Mouse (Mus musculus): ENCODE measurements around the gene Acta1.

Acta1 gene

DNA sequence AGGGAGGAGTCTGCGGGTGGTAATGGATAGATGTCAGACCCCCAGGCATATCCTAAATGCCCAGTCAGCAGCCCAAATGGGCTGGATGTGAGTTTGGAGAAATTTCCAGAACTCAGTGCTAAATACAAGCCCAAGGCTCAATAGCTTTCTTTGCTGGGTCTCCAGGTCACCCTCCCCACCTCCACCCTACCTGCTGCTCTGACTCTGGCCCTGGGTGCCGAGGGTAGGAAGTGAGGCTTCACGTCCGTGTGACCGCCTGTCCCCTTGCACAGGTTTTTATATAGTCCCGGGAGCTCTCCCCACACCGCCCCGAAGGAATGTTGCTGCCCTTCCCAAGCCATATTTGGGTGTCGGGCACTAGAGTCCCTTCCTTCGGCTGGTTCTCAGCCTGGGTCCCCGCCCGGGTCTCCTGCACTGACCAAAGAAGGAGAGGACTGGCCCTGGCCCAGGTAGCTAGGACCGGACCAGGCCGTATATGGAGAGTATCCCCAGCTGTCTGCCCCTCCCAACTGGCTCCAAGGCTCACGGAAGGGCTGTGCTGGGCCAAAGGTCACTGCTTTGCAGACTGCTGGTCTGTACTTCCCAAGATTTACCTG is at the start of gene Acta1:
Gene Acta1, minus strand, starts transcription at position 250 of the 596 bp plus-strand sequence.
- DNase-seq, result no peak

DNA sequence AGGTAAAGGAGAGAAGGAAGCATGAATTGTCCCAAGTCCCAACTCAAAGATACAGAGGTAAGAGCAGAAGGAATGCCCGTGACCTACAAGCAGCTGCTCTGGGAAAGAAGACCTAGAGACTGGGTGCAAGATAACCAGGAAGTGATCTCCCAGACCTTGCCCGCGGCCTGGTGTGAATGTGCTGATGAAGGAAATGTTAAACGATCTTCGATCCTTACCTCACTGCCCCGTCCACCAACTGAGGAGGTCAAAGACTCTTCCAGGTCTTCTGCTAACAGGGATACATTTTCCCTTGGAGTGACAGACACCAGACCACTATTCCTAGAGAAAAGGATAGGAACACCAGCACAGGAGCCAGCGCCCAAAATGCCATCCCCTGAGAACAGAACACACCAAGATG is 34.5 kb upstream of the Acta1 start:
- DNase-seq, result no peak

DNA sequence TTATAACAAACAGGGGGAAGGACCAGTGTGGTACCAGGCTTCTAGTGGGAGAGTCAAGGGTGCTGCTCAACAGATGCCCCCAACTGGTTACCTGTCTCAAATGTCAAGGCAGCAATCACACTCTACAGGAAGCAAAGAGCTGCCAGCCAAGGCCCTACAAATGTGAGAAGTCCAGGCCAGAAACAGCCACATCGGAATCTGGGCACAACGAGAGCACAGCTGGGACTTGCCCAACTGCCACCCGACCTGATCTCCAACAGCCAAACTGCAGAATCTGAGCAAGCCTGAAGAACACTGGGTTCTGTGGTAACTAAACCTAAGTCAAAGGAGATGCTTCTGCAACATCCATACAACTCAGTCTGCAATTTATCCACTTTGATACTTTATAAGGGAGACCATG is 31.1 kb upstream of the Acta1 start:
- DNase-seq, result no peak

DNA sequence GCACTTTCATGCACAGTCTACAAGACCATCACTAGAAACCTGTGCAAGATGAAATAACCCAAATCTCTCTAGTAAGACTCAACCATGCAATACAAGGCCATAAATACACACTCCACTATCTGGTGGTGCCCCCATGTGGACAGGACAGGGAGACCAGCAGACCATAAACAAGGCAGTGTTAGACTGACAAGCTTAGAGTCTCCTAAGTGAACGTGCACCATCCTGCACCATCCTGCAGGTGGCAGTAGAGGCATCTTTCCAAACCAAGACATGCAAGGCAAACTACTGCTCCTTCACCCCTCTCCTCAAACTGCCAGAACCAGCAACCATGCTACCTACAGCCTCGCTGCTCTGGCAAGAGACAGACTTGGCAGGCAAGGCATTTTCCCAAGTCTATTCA is 30.2 kb upstream of the Acta1 start:
- peak; percentile 78 to 88 for DNase-seq

DNA sequence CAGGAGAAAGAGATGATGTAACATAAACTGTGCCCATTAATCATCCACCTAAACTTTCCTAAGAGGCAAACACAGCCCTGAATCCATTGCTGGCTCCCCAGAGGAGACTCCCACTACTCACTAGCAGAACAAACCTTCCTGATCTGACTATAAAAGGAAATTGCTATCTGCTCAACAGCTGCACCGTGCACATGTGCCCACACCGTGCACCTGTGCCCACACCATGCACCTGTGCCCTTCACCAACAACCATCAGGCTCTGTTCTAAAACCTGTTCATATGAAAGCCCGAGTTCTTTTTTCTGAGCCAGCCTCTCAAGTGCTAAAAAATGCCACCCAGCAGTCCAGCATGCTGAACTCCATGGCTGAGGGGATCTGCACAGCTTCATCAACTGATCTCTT is 20.1 kb upstream of the Acta1 start:
- no peak for DNase-seq

DNA sequence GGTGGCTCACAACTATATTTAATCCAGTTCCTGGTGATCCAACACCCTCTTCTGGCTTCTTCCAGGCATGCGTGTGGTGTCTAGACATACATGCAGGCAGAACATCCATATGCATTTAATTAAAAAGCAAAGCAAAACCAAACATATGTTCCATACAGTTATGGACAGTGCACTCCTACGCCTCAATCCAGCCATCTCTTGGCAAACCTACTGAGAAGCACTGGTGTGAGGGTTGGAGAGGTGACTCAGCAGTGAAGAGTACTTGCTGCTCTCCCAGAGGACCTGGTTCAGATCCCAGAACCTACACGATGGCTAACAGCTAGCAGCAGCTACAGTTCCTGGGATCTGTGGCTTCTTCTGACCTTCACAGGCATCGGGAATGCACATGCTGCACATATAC is 17.7 kb upstream of the Acta1 start:
- DNase-seq, result no peak

DNA sequence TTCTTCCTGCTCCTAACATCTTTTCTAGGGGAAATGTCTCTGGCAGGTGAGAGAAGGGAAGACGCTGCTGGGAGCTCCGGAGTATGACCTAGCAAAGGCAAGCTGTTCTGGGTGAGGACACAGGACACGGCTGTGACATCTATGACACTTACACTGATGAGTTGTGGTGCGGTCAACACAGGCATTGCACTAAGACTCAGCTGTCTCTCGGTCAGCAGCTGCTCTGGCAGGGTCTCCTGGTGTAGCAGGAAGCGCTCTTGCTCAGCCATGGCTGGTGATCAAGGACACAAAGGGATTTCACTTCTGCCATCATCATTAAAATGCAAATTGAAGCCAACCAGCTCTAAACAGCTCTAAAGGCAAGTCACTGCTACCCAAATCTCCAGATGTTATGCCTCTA is 13.1 kb upstream of the Acta1 start:
- DNase-seq, result no peak

DNA sequence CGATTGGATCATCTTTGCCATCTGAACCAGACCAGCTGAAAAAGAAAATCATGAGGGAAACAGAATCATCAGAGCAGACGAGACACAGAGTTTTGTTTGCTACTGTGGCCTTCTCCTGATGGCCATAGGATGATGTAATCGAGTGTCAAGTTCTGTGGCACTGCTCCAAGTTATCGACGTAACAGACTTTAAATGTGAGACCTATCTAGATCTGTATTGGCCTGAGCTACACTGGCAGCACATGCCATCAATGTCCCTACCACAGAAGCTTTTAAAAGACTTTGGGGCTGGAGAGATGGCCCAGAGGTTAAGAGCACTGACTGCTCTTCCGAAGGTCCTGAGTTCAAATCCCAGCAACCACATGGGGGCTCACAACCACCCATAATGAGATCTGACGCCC is 8.1 kb upstream of the Acta1 start:
- DNase-seq, result no peak

DNA sequence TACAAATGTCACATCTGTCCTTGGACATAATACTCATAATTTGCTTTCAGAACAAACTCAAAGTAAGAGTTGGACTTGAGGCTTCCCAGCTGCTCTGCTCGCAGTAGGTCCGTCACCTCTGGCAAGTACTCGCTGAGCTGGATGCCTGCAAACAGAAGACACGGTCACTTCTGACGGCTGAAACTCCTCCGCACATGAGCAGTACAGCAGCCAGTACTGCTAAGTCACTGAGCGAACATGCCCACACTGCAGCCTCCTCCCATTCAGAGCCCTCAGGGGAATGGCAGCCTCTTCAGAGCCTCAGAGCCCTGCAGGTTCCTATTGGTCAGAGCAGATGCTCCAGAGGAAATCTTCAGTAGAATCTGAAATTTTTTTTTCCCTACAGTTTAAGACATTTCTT is 4.8 kb upstream of the Acta1 start:
- DNase-seq, result no peak

DNA sequence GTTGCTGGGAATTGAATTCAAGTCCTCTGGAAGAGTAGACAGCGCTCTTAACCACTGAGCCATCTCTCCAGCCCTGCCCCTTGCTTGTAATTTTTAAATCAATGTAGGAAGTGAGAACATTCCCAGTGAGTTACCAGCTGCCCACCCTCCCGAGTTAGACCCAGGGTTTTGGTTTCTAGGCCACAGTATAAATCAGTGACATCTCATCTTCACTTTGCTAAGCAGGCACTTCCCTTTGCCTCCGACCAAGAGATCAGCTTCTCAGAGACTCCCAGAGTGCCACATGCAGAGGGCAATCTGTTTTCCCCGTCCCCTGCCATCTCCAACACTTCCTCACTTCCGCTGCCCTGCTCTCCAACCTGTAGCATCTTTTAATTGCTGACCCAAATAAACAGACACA is 4.0 kb upstream of the Acta1 start:
- no peak for DNase-seq

DNA sequence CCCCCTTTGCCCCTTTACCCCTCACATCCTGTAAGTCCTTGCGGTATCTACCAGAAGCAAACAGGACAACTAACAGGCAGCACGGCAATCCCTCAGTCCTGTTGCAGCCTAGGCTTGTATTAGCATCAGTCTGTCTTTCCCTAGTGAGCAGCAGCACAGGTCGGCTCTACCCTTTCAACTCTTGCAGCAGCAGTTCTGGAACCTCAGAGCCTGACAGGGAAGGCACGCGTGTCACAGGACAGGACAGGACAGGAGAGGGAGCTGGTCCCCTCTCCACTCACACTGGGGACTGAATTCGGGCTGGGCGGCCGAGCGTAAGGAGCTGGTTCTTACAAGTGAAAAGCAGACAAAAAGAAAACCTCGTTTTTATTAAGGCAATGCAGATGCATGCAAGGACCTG is 2.2 kb upstream of the Acta1 start:
- DNase-seq, result no peak

DNA sequence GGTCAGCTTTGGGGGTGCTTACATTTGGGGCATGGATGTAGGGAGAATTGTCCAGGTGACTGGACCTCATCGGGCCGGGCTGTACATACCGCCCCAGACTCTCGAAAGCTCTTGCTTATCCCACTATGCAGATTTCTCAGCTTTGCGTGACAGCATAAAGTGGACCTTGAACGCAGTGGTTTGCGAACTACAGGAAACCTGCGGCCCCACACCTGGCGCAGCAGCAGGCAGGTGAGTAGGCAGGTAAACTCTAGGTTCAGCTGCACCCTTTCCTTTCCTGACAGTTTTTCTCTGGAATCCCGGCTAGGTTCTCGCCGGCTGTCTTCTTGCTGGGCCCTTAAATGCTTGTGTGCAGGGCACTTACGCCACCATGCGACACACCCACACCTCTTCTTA is 1.8 kb upstream of the Acta1 start:
- DNase-seq, result no peak

DNA sequence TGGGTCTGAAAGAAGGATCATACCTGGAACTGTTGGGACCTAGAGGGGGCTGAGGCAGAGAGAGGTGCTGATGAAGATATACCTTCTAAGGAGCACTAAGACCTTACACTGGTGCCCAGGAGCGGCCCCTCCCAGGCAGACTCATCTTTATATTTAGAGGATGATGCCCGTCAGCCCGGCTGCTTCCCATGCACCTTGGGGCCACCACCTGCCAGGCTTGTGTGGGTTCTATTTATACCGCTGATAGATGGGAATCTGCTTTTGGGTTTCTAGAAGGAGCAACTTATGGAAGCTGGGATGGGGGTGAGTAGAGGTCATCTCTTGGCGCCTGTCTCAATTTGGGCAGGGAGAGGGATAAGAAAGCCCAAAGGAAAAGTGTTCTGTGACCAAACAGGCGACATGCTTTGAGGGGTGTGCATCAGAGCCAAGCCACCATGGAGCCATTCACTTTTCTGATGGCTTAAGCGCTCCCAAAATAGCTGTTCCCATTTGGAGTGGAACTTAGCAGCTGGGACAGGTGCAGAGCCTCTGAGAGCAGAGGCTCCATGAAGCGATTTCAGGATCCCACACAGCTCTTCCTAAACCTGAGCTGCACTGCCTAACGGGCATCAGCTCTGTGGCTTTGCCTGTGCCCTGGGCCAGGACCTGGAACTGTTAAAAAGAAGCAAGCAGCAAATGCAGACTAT is 1.3 kb upstream of the Acta1 start:
- DNase-seq, result no peak

DNA sequence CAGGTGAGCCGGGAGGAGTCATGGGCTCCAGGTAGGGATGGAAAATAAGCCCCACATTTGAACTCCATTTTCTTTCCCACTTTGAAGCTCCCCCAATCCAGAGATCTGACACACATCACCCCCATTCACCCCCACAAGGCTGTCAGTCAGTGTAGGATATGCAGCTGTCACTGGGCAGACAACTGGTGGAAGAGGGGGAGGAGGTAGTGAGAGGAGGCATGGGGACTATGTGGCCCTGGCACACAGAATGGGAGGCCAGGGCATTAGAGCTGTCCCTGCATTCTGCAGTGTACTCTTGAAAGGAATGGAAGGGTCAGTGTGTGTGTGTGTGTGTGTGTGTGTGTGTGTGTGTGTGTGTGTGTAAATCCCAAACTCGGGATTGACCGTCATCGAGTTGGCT is 679 bp upstream of the Acta1 start:
- DNase-seq, result no peak

DNA sequence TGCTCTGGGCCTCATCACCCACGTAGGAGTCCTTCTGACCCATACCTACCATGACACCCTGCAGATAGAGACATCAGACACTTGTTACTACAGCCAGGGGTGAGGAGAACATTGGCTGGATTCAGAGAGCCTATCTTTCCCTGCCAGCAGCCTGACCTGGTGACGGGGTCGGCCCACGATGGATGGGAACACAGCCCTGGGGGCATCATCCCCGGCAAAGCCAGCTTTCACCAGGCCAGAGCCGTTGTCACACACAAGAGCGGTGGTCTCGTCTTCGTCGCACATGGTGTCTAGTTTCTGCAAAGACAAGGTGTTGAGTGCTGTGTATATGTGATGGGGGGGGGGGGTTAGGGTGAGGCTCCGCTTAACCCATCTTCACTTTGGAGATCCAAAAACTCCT is 1.1 kb downstream of the Acta1 start:
- DNase-seq, result no peak

DNA sequence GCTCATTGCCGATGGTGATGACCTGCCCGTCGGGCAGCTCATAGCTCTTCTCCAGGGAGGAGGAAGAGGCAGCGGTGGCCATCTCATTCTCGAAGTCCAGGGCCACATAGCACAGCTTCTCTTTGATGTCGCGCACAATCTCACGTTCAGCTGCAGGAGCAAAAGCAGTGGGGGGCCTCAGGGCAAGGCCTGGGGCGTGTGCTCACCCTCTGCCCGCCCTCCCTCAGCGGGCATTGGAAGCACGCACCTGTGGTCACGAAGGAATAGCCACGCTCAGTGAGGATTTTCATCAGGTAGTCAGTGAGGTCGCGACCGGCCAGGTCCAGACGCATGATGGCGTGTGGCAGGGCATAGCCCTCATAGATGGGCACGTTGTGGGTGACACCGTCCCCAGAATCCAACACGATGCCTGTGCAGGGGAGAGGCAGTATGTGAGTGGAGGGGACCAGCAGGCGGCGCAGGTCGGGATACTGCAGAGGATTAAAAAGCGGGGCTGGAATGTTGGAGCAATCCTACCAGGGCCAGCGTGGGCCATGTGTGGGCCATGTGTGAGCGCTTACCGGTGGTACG is 1.9 kb downstream of the Acta1 start:
- no peak for DNase-seq

DNA sequence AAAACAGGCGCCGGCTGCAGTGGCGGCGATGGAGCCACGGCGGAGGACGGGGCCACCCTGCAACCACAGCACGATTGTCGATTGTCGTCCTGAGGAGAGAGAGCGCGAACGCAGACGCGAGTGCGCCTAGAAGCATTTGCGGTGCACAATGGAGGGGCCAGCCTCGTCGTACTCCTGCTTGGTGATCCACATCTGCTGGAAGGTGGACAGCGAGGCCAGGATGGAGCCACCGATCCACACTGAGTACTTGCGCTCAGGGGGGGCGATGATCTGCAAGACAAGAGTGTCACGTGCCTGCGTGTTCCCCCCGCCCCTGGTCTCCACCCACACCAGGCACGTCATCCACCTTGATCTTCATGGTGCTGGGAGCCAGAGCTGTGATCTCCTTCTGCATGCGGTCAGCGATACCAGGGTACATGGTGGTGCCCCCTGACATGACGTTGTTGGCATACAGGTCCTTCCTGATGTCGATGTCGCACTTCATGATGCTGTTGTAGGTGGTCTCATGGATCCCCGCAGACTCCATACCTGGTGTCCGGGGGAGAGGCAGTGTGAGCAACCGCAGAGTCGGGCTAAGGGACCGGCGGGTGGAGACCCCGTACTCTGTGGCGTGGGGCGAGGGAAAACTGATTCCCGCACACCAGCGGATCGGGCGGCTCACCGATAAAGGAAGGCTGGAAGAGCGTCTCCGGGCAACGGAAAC is 2.5 kb downstream of the Acta1 start:
- DNase-seq, result no peak

DNA sequence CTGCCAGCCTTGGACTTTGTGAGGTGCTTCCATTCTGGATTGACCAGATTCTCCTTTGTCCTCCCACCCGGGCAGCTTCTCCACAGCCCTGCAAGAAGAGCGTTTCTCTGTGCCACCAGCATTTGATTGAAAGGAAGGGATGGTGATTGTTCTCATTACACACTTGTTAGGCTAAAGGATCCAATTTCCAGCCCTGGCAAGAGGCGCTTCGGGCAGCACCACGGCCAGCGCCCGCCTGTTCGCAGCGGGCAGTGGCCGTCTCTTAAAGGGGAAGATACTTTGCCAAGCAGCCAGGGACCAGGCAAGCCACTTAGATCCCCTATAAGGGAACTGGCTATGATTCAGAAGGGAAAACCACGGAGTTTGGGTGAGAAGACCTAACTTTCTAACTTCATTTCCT is 3.3 kb downstream of the Acta1 start:
- DNase-seq, result peak in 1 of 2 experiments; percentile 29

DNA sequence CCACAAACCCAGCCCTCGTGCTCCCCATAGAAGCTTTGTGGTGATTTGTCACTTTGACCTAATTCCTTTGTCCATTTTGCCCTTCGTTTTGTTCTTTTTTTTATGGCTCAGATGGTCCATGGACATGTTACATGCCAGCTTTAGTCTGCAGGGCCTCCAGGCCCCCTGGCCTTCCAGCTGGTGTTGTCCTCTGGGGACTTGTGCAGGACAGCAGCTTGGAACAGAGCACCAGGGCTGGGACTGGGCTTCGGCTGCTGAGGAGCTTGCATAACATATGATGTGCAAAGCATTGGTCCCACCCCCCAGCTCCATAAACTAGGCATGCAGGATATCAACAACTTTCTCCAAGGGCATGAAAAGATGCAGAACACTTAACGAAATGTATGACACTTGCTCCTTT is 4.8 kb downstream of the Acta1 start:
- no peak for DNase-seq

DNA sequence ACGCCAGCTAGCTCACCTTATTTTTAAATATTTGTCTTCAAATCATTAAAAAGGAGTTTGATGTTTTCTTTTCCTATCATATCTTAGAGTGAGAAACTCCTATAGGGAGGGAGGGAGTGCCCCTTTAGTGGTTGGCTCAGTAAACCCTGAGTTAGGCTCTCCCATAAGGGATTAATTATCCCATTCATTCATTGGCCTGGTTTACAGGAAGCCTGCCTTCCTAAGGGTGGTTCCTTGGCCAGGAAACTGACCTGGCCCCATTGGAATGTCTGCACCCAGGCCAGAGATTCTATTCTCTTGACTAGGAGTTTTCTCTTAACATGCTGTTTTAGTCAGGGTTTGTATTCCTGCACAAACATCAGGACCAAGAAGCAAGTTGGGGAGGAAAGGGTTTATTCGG is 6.6 kb downstream of the Acta1 start:
- DNase-seq, result no peak

DNA sequence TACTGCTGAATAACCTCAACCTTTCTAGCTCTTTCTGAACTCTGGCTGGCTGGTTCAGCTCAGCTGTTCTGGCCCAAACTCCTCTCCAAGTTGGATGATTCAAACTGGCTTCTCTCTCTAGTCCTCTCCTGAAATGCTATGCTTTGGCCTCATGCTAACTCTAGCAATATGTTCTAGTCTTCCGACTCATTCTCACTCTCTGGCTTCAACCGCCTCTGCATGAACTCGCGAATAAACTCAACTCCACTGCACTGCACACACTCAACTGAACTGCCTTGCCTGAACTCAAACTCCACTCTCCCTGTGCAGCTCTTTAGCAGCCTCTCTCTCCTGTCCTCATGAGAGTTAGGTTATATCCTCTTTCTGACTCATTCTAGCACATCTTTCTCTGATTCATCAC is 7.4 kb downstream of the Acta1 start:
- no peak for DNase-seq

DNA sequence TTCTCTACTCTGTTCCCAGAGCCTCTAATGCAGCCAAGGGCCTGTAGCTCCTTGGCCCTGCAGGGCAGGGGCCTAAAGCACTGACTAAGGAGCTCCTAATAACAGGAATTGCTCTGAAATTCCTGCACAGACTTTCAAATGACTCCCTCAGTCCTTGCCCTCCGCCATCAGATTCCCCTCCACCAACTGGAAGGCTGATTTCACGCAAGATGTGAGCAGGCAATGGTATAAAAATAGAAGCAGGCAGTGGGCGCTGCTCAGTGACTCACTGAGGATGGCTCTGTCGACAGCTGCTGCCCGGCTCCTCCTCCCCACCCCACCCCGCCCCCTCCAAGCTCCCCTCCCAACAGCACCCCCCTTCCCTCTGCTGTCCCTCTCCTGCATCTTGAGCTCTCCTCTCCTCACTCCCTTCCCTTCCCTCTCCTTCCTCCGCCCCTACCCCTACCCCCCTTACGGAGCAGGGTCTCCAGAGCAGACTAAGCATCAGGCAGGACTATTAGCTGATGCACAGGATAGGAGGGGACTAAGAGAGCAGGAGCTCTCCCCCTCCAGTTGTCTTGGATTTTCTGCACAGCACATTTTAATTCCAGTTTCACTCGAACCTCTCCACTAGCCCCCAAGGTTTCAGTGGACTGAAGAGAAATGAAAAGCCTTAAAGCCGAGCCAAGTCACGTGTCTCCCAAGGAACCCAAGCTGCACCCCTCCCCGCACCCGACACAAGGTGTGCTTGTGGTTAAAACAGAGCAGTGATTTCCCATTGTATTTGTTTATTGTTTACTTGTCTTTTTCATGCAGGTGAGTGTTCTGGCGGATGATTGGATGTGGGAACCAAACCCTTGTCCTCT is 9.6 kb downstream of the Acta1 start:
- DNase-seq, result no peak

DNA sequence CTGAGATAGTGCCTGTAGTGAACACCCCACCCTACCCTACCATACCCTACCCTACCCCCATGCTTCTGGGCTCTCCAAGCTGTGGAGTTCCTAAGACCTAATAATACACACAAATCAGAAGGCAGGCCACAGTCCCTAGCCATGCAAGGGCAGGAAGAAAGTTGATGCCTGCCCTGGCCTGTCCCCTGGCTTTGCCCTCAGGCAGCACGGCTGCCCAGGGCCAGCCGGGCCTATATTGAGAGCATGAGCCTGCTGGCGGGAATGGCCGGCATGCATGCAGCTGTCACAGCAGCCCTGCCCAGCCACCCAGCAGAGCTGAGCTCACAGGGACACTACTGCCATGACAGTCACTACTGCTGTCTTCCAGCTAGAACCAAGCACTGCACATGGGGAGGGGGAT is 11.5 kb downstream of the Acta1 start:
- DNase-seq, result no peak
